Mouse (Mus musculus) heart, postnatal 25 days (tissue): ENCODE measurements around the gene C2cd4a. TPM values are rescaled to one million over a fixed set of nuclear protein-coding genes. Genes with fewer than 3 reads are reported as not detected.

Source experiments
- DNase-seq: peaks from one replicate; pipeline ENCODE4 v3.0.0; 2022; ENCODE audit warnings: low spot score
- intact Hi-C: fragments of 180-260 bp; cut with DNase I; formaldehyde crosslinking; loops from one replicate; pipeline ENCODE4 v1.15.1; 2025
- total RNA-seq, 2 experiments: library from RNA; stranded (reverse); gene quantifications; 2 replicates each; pipeline ENCODE4 v1.2.3; 2021

Gene C2cd4a
- total RNA-seq, 2 experiments from 2014 or later: not detected

DNA sequence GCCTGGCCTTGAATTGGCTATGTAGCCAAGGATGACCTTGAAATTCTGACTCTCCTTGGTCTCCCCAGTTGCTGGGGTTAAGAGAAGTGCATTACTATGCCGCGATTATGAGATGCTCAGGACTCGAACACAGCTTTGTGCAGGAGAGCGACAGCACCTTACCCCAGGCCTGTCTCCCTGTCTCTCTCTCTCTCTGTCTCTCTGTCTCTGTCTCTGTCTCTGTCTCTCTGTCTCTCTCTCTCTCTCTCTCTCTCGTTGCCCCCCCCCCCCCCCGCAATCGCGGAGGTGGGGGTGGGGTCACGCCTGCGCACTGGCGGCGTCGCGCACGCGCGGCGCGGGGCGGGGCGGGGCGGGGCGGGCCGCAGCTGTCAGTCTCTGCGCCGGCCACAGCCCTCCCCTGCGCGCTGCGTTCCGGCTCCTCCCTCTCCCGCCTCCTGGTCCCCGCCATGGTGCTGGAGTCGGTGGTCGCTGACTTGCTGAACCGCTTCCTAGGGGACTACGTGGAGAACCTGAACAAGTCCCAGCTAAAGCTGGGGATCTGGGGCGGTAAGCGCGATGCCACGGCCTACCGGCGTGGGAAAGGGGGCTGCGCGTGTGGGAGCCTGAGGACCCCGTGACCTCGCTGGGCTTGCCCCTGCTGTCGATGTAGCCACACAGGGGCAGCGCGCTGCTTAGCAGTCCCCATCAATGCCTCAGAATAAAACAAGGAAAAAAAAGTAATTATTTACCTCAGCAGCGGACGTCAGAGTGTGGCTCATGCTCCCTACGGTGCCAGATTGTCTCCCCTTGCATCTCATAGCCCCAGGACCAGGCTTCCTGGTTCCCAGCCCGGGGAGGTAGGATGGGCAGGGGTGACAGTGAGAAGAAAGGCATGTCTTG lies 8.1 kb upstream of the C2cd4a start, which contains the start of gene Vps13c:
TSS of gene Vps13c (plus strand) at position 416 of the 879 bp plus-strand sequence.
- DNase-seq: peak; percentile 67
- intact Hi-C loops: no loop called here

DNA sequence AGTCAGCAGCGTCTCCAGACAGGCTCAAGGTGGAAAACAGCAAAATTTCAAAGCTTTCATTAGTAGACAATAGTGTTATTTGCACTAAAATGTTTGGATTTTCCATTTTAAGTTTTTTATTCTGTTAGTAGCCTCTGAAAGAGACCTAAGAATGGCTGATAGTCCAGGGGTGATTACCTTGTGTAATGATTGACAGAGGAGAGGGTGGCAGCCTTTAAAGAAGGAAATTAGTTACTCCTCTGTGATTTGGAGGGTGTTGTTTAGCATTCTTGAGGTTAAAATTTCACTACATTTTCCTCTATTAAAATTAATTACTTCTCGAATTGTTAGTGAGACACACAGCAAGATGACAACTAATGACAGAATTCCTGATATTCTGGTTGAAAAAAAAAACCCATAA lies 5.2 kb upstream of the C2cd4a start:
- intact Hi-C loops: no loop called here
- no peak for DNase-seq

DNA sequence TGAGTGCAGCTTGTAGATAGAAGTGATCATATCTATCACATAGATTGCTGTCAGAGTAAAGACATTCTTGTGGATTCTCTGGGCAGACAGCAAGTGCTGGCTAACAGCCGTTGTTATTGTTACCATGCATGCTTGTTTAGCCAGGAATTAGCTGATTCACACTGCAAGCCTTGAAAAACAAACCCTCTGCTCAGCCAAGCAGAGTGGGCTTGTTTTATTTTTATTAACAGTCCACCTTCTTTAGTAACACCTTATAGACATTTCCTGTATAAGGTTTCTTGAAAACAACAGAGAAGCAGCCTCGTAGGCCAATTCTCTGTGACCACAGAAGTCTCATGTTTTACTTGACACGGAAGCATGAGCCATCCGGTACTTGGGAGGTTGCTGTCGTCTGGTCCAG lies 2.4 kb upstream of the C2cd4a start:
- intact Hi-C loops: no loop called here
- DNase-seq: no peak

DNA sequence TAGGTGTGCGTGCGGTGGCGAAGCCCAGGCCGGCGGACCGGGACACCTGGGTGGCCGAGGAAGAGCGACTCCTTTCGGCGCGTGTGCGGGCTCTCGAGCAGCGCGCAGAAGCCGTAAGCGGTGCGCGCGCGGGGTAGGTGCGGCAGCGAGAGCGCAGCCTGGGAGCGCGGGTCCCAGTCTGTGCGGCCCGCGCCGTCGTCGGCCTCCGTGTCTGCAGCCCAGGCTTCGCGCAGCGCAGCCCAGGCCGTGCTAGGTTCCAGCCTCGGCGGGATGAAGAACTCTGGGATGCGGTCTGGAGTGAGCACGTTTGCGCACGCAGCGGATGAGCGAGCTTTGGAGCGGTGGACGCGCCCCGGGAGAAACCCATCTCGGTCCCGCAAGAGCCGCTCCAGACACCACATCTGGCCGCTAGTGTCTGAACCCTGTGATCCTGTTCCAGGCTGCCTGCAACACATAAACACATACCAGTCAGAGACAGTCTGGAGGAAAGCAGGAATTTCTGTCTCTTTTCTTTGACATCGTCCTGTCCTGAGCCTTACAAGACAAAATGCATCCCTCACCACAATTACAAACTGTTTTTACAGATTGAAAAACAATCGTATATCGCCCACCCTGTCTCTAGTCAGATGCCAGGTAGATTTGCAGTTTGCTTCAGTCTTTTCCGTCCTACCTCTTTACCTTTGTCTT lies 628 bp downstream of the C2cd4a start:
- DNase-seq: no peak
- intact Hi-C loops: no loop called here

DNA sequence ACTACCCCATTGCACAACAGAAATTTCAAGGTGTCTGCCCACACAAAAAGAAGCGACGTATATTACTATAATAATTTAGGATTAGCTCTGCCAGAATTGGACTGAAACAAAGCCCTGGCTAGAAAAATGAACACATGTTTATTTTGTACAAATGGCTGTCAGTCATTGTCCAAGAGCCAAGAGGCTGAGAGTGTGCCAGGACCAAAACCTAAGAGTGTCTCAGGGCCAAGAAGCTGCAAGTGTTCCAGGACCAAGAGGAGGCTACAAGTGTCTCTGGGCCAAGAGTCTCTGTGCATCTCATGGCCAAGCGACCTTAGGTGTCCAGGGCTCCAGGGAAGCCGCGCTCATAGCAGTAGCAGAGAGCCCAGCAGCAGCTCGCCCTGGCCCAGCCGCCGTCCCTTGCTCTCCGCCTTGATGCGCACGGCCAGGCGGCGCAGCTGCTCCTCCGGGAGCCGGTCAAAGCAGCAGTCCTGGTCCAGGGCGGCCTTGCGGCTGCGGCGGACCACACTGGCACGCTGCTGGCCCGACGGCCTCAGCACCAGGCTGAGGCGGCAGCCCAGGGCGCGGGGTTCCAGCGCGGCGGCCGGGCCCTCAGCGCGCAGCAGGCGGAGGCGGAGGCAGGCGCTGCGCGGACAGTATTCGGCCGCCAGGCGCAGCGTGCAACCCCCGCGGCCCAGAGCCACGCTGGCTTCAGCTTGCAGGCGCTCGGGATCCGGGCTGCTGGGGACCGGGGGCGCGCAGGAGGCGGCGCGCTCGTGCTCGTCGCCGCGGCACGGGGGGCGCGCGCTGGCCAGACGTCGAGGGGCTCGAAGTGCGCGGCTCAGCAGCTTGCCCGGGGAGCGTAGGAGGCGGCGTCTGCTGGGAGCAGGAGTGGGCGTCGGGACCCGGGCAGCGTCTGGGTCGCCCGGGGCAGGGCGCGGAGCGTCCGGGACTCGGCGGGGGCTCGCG lies 1.4 kb downstream of the C2cd4a start:
- intact Hi-C loops: no loop called here
- no peak for DNase-seq

DNA sequence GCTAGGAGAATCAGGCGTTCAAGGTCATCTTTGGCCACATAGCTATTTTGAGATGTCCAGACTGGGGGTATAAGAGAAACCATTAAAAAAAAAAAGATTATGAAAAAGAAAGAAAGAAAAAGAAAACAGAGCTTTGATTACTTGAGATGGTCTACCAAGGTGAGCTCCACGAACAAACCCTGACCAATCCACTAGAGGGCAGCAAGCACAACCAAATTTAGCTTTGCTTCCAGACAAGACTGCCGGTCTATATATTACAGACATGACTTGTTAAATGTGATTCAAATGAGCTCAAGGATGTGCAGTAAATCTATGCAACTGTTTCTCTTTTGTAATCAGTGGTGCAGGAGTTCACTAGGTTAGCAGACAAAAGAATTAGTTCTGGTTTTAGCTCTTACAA lies 3.9 kb downstream of the C2cd4a start:
- DNase-seq: no peak
- intact Hi-C loops: loop anchor here (1.0 to 5.0 kb wide), 3 partner anchors 23 to 144 kb away; no protein-coding TSS in a partner anchor

DNA sequence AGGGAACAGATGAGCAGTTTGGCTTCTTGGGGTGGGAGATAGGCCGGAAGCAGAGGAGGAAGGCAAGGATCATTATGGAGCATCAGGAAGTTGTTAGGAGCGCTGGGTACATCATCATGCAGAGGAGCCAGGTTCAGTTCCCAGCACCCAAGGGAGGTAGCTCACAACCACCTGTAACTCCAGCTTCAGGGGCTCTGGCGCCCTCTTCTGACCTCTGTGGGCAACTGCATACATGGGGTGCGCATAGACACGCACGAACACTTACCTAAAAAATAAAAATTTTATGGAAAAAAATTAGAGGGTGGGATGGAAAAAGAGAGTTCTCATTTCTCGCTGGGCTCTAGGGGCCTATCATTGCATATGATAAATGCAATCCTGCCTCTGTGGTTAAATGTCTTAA lies 6.6 kb downstream of the C2cd4a start:
- DNase-seq: no peak
- intact Hi-C loops: loop anchor here (5.0 kb wide), 1 partner anchor 147 kb away; no protein-coding TSS in a partner anchor

DNA sequence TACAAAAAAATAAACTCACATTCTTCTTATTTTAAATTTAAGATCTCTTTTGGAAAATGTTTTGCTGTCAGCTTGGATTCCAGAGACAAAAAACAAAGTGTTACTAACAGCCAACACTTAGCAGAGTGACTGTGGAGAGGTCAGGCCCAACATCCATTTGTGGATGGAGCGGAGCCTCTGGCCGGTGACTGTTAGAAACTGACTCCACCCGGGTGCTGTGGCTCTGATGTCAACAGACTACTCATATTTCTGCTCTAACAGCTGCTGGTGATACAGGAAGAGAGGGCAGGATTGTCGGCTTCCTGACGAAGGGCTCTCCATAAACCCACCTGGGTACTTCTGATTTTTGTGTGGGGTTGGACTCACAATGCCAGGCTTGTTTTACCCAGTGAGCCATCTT lies 9.0 kb downstream of the C2cd4a start:
- DNase-seq: no peak
- intact Hi-C loops: no loop called here

DNA sequence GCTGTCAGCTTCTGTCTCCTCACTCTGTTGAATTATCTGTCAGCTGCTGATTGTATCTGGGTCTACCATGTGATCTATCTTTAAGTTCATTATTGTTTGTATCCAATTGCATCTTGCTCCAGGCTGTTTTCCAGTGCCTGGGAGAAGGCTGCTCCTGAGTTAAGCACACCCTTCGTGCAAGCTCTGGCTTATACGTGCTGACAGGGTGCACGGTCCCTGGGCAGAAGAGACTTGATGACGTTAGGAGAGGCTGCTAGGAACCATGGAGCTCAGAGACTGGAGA lies 13.5 kb downstream of the C2cd4a start:
- intact Hi-C loops: no loop called here
- no peak for DNase-seq

DNA sequence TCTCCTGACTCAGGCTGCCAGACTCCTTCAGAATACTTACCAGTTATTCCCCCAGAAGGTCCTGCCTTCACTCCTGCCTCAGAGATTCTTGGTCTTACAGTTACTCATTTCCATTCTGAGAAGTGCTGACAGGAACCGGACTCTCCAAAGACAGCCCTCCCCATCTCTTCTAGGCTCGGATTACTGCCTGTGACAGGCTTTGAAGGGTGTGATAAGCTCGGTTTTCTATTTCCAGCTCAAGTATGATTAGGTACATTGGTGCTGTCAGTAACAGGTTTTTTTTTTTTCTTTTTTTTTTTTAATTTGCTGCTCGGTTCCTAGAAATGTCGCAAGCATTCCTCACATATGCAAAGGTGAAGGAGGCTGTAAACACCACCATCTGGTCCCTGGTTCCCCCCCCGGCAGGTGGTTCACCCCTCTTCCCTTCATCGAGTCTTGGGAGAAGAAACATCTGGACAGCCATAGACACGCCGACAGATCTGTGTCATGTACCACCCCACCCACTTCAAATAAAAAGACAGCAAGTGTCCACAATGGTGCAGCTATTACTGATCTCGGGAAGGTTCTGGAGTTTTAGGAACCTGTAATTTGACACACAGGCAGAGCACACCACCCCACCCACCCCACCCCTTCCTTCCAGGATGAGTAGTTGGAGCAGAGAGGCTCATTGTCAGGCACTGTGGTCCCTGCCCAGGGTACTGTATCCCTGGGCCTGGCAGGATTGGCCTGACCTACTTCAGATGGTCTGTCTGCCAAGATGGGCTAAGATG lies 14.0 kb downstream of the C2cd4a start:
- intact Hi-C loops: no loop called here
- DNase-seq: no peak

DNA sequence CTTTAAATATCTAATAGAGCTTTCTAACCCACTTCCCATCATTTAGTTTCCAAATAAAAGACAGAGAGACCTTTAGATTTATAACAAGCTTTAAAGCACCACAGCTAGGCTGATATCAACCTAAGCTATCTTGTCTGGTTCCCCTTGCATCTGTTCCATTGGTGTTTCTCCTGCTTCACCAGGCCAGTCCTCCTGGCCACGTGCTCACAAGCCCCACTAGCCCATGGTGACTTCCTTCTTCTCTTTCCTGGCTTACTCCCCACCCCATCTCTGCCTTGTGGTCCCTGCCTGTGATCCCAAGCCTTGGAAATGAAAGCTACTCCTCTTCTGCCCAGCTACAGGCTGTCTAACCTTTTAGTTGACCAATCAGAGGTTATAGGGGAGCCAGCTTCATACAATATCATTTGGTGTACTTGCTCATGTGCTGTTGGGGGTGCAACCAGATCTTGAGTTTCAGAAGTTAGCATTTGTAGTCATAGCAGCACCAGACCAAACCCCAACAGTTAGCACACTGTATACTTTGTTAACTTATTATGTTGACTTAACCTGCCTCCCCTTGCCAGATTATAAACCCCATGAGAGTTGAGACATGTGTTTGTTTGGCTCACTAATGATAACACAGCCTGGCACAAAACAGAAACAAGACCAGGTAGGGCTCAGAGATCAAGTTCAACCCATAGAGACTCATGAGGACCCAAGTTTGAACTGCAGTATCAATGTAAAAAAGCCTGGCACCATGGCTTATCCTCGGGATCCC lies 15.8 kb downstream of the C2cd4a start:
- intact Hi-C loops: no loop called here
- DNase-seq: no peak

DNA sequence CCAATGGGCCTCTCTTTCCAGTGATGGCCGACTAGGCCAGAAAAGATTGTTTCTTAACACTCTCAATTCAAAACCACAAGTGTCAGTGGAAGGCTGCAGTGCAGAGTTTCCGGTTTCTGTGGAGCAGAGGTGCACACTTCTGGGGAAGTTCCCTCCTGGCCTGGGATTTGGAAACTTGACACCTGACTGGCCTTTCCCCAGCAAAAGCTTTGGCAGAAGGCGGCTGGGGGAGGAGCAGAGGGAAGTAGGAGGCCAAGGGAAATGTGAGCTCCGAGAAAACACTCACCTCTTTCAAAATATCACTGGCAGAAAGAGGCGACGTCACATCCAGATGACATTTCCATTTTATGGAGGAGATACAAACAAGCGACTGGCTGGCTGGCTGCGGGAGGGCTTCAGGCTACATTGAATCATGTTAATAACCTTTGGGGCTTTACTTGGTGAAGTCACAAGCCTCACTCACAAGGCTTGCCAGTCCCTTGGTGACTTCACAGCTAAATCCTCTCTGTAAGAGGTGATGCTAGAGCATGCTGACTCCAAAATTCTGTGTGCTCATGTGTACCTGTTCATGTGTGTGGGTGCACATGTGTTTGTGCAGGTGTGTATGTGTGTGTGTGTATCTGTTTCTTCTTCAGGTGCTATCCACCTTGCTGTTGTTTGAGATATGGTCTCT lies 18.3 kb downstream of the C2cd4a start:
- peak; percentile 65 for DNase-seq
- intact Hi-C loops: no loop called here

DNA sequence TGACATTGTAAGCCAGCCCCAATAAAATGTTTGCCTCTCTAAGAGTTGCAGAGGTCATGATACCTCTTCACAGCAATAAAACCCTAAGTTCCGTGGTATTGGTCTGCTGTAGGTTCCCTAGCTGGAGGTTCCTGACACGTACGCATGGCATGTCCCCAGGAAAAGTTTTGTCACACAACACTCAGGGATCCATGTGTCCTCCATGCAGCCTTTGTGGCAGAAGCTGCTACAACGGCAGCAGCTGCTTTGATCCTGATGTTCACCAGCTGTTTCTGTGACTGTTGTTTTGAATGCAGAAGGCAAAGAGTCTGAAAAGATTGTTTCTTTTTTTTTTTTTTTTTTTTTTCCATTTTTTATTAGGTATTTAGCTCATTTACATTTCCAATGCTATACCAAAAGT lies 19.0 kb downstream of the C2cd4a start:
- intact Hi-C loops: no loop called here
- no peak for DNase-seq

DNA sequence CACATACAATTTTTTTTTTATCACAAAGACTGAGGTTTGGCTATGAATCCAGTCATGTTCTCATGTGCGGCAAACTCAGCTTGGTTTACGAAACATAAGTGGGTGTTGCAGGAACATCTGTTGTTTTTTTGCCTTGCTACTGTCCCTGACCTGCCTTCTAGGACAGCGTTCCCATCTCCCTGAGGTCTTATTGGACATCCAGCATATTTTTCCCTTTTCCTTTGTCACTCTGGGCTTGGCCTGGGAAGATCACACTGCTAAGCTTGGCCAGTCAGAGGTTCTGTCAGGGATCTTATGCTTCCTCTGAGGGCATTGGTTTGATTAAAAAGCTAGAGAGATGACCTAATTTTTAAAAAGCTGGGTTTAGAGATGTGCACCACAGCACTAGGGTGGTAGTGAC lies 21.0 kb downstream of the C2cd4a start:
- intact Hi-C loops: no loop called here
- no peak for DNase-seq

DNA sequence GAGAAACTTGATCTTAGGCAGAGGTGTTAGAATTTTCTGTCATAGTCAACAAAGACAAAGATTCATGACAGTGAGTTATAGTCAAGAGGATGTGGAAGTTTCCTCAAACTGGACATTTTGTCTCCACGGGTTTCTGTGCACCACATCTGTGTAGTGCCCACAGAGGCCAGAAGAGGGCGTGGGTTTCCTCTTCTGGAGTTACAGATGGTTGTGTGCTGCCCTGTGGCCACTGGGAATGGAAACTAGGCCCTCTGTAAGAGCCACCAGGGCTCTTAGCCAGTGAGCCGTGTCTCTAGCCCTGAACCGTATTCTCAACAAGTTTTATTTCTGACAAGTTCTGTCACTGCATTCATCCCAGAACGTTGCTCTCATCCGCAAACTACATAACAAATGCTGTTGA lies 21.6 kb downstream of the C2cd4a start:
- no peak for DNase-seq

DNA sequence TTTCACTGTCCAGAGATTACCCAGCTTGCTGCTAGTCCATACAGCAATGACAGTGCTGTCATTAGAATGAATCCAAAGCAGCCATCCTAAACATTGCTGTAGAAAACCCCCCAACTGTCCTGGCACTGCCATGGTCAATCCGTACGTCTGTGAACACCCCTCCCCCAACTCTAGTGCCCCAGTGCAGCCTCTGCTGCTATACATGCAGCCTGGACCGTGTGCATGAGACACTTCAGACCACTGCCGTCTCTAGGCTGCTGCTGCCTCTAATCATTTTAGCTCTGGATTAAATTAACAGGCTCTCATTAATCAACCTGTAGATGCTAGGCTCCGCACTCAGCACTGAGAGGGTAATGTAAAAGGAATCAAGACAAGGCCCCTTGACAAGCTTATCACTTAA lies 25.1 kb downstream of the C2cd4a start:
- intact Hi-C loops: no loop called here
- no peak for DNase-seq

More for the DNA sequence above, 21.6 kb downstream of the C2cd4a start:
- intact Hi-C loops: no loop called here

DNA sequence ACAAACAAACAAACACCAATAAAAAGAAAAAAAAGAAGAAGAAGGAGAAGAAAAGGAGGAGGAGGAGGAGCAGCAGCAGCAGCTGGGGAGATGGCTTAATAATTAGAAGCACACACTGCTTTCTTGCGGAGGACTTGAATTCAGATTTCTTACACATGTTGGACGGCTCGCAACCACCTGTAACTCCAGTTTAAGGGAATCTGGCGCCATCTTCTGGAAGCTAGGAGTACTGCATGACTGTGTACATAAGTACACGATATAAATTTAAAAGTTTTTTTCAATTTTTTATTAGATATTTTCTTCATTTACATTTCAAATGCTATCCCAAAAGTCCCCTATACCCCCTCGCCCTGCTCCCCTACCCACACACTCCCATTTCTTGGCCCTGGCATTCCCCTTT lies 29.9 kb downstream of the C2cd4a start:
- DNase-seq: no peak
- intact Hi-C loops: loop anchor here (1.0 to 5.0 kb wide), 2 partner anchors 44 to 120 kb away; no protein-coding TSS in a partner anchor

DNA sequence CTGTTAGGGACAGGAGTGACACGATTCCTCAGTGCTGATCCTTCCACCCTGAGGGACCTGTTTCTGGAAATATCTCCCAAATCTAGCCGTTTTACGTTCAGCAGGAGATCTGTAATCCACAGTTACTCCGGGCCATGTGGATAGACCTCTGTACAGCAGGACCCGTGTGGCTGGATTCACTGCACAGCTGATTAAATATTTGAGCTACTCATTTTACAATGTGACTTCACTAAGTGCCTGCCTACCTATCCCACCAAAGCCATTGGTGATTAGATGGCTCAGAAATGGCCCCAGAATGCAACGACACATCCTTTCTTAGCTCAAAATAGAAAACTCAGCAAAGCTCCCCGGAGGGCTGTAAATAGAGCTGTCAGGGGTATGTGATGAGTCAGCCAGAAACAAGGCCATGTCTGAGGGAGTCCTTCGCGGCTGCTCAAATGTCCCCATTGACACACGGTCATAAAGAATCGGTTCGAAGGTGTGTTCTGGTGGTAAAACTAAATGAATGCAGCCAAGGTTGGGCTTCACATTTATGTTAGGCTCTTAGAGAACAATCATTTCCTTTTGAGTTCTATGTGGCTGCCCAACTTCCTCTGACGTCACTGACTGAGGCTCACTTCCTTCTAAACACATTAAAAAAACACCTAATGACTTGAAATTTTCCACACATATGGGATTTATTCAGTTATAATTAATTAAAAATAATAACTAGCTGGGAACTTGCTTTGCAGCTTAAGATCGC lies 32.9 kb downstream of the C2cd4a start:
- intact Hi-C loops: loop anchor here (2.0 kb wide), 1 partner anchor 86 kb away; no protein-coding TSS in a partner anchor
- DNase-seq: no peak
